Mouse (Mus musculus) adrenal gland, postnatal 10 days (tissue): ENCODE measurements at regions not wholly inside any gene's neighbourhood (a gene's known extent, or its start where the extent isn't known, plus 50 kb on each side); places are given as distances from the start of the nearest gene placed in this dataset.

Experiments
- DNase-seq: peaks from one replicate; pipeline ENCODE4 v3.0.0; 2021; ENCODE audit warnings: mixed read lengths

DNA sequence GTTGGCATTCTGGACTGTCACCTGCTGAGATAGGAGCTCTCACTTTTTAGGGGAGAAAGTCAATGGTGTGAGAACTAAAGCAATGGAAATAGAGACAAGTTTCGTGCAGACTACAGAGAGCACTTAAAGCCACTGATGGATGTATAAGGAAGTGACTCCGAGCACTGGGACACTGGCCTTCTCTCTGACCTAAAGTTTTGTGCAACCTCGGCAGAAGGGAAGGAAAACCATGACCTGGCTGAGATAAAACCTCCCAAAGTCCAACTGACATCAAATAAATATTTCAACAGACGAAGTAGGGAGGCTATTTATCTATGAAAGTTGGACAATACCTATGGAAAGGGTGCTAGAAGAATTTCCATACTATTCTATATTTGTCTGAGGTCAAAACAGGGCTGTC, 80.0 kb upstream of the Ahr start:
- DNase-seq = no peak

DNA sequence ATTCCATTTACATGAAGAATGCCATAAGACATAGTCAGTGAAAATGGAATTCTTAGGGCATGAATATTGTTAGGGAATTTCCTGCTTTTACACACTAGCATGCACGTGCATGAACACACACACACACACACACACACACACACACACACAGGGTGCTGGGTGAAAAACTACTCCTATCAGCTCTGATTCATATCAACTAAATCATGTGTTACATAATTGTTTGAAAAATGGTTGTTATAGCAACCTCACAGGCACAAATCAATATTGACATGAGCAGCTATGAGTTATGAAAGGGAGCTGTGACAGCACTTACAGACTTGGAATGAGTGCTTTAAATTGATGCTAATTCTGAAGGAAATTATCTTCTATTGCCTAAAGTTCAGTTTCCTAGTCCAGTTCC, 72.8 kb upstream of the Ahr start:
- peak; percentile 2 for DNase-seq

DNA sequence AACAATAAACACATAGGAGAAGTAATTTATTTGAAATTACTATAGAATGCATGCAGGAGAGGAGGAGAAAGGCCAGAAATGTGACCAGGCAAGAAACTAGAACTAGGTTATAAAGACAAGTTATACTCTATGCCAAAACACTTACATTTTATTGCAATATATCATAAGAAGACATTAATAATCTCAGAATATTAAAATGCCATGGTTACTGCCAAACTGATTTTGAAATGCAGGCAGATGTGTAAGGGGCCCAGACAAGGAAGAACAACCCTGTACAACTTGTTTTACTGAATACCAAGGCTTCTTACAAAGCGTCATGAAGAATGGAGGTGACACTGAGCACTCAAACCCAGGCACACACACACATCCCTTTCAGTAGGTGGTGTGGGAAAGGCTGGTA, 68.9 kb upstream of the Ahr start:
- no peak for DNase-seq

- DNase-seq = no peak
Observed at GRCm38 (mm10) chr12:35602589-35602988, 67.8 kb upstream of the Ahr start.

GRCm38 (mm10) chr12:35598298-35598697, 63.5 kb upstream of the Ahr start:
- no peak for DNase-seq

GRCm38 (mm10) chr12:35592866-35593265, 58.0 kb upstream of the Ahr start:
- DNase-seq = no peak
